Mouse (Mus musculus): ENCODE results near the gene 1810055G02Rik.

GRCm38 (mm10) chr19:3695976-3696375, 12.1 kb upstream of the 1810055G02Rik start:
- no peak for TF ChIP-seq POLR2A (IDR thresholded peaks at IDR 0.05; ENCODE audit: control insufficient read depth, extremely low read depth, insufficient read depth, low read length, poor library complexity)
- no peak for TF ChIP-seq CTCF (IDR thresholded peaks at IDR 0.05; ENCODE audit: borderline replicate concordance, control insufficient read depth, extremely low read depth, insufficient read depth, low read length, poor library complexity)

All from thymus, adult 2 months (tissue).